Mouse (Mus musculus) intestine, postnatal 0 days (tissue): ENCODE results near the gene Slc22a15. TPM values are rescaled to one million over a fixed set of nuclear protein-coding genes. Genes with fewer than 3 reads are reported as not detected.
A peak's percentile ranks its signal among the peaks of the same experiment; 100 is the strongest.

ENCODE experiments used
- ATAC-seq: fragments of 200-750 bp; cut with Nextera tagmentation; 2 replicates; pipeline ENCODE4 v1.8.0; 2017; ENCODE audit warnings: mild to moderate bottlenecking, moderate TSS enrichment, moderate library complexity
- H3K27ac ChIP-seq: fragments of 300-500 bp; sonication (generic); 2 replicates; pipeline ENCODE4 v1.5.1; 2014; ENCODE audit warnings: mild to moderate bottlenecking, low read depth, low read length, moderate library complexity
- H3K27me3 ChIP-seq: fragments of 300-500 bp; sonication (generic); replicated peaks from 2 replicates; pipeline ENCODE4 v1.6.1; 2014; ENCODE audit warnings: low read length, mixed read lengths; ENCODE audit not compliant: control insufficient read depth, insufficient read depth
- H3K36me3 ChIP-seq: fragments of 300-500 bp; sonication (generic); 2 replicates; pipeline ENCODE4 v1.6.1; 2014; ENCODE audit warnings: mild to moderate bottlenecking, moderate library complexity; ENCODE audit not compliant: control insufficient read depth, insufficient read depth
- H3K4me1 ChIP-seq: fragments of 300-500 bp; sonication (generic); replicated peaks from 2 replicates; pipeline ENCODE4 v1.6.1; 2014; ENCODE audit warnings: antibody characterized with exemption, low read length, mixed read lengths; ENCODE audit not compliant: control insufficient read depth, insufficient read depth
- H3K4me2 ChIP-seq: fragments of 300-500 bp; sonication (generic); replicated peaks from 2 replicates; pipeline ENCODE4 v1.6.1; 2014; ENCODE audit warnings: low read depth, mild to moderate bottlenecking, moderate library complexity
- H3K4me3 ChIP-seq: fragments of 300-500 bp; sonication (generic); 2 replicates; pipeline ENCODE4 v1.5.1; 2014; ENCODE audit warnings: low read depth, low read length
- H3K9ac ChIP-seq: fragments of 300-500 bp; sonication (generic); 2 replicates; pipeline ENCODE4 v1.6.1; 2014; ENCODE audit warnings: mild to moderate bottlenecking, low read depth, low read length
- H3K9me3 ChIP-seq: fragments of 300-500 bp; sonication (generic); 2 replicates; pipeline ENCODE4 v1.6.1; 2016; ENCODE audit warnings: mixed run types; ENCODE audit not compliant: control insufficient read depth
- CTCF ChIP-seq: sonication (generic); IDR thresholded peaks from 2 replicates; pipeline ENCODE4 v1.5.1; 2016; ENCODE audit warnings: low read depth, mild to moderate bottlenecking, control low read depth, antibody characterized with exemption, moderate library complexity
- WGBS: fragments of 180-500 bp; shearing (Covaris S2); extraction: QIAGEN DNeasy Blood & Tissue Kit; methylation state at CpG from one replicate; pipeline ENCODE4 v1.1.7; 2014; 5-methylcytosine and 5-hydroxymethylcytosine counted together
- polyA plus RNA-seq: library from polyadenylated mRNA; unstranded; fragments of >200 nt; fragmentation: Nextera tagmentation; extraction: Ambion mirVana; gene quantifications from 2 replicates; pipeline ENCODE4 v1.2.1, GENCODE M21; 2015

Gene Slc22a15
- polyA plus RNA-seq, 1 experiment from 2014 or later: 5.2 TPM

DNA sequence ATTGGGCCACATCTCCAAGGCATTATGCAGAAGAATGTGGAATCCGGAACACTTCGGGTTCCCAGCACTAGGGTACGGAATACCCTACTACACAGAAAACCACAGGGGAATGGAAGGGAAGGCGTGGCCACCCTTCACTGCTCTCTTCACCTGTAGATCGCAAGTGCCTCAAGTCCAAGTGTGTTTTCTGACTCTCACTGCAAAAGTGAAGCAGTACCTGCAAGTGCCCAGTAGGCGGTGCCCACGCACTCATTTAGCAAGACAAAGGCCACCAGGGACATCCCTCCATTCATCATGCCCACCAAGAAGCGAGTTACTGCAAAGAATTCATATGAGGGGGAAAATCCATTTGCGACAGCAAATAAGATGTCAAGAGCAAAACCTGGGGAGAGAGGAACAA, 27.4 kb downstream of the Slc22a15 start:
- Histone ChIP-seq H3K27ac (no peak overlapping the region), H3K9ac (no peak overlapping the region), H3K4me3 (no peak overlapping the region), H3K27me3 (no peaks in the 10 kb centered on the region), H3K9me3 (no peaks in the 10 kb centered on the region), H3K4me1 (no peaks in the 10 kb centered on the region), H3K4me2 (no peak overlapping the region), H3K36me3 (0 out of 2 replicates have a peak, but pooled peaks cover 6% of the 10 kb centered on the region)
- 31% methylated on average over 9 of the region's 9 CpGs for WGBS
- peak; percentile 95 for TF ChIP-seq CTCF
- ATAC-seq: no peak

DNA sequence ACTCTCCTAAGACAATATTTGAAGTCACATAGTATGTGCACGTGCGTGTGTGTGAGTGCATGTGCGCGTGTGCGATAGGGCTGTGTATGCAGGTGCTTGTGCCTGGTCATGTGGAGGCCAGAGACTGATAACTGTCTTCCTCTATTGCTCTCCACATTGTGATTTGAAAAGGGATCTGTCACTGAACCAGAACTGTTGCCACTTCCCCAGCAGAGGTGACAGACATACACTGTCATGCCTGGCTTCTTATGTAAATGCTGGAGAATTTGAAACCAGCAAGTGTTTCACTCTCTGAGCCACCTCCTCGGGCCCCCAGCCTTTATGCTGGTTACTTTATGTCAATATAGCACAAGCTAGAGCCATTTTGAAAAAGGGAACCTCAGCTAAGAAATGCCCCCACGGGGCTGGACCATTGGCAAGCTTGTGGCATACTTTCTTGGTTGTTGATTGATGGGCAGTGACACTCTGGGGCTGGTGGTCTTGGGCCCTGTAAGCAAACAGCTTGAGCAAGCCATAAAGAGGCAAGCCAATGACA, 28.8 kb downstream of the Slc22a15 start:
- no peak for TF ChIP-seq CTCF
- ATAC-seq: no peak
- no peaks in the 10 kb centered on the region for H3K9me3 ChIP-seq

DNA sequence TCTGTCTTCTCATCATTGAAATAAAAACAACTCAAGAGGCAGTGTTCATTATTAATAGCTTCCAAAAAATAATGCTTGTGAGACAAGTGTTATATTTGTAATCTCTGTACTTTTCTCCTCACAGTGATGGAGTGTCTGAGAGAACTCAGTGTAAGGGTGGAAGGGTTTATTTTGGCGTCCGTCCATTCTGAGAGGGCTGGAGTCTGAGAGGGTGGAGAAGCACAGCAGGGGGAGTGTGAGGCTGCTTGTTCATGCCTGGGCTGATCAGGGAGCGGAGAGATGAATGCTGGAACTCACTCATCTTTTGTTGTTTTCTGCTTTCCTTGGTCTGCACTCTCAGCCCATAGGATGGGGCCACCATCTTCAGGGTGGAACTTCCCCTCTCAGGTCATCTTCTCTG, 38.7 kb downstream of the Slc22a15 start:
- no peak overlapping the region for H3K4me2 ChIP-seq
- H3K27me3 ChIP-seq: no peaks in the 10 kb centered on the region
- no peak for ATAC-seq
- H3K9ac ChIP-seq: no peak overlapping the region
- no peak overlapping the region for H3K4me3 ChIP-seq
- no peak overlapping the region for H3K27ac ChIP-seq
- 55% methylated on average over 3 of the region's 3 CpGs for WGBS
- peak; percentile 40 for TF ChIP-seq CTCF
- no peaks in the 10 kb centered on the region; the same call in 1 of the 2 replicates for H3K36me3 ChIP-seq
- H3K4me1 ChIP-seq: no peaks in the 10 kb centered on the region
- no peaks in the 10 kb centered on the region for H3K9me3 ChIP-seq

More for the DNA sequence above, 28.8 kb downstream of the Slc22a15 start:
- Histone ChIP-seq H3K9ac (no peak overlapping the region), H3K27me3 (no peaks in the 10 kb centered on the region), H3K36me3 (0 out of 2 replicates have a peak, but pooled peaks cover 6% of the 10 kb centered on the region), H3K4me2 (no peak overlapping the region), H3K4me3 (no peak overlapping the region), H3K4me1 (no peaks in the 10 kb centered on the region), H3K27ac (no peak overlapping the region)
- WGBS: 84% methylated on average over 7 of the region's 7 CpGs

DNA sequence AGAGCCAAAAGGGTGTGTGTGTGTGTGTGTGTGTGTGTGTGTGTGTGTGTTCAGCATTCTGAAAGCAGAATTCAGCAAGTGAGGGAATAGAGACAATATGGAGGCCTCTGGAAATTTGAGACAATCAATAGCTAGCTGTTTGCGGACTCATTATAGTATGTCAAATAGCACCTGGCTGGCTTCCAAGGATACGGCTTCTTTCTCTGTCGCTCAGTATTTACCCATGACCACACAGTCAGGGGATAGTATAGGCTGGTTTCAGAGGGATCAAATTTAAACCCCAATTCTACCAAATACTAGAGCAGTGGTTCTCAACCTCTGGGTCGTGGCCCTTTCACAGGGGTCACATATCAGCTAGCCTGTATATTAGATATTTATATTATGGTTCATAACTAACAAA, 39.2 kb downstream of the Slc22a15 start:
- Histone ChIP-seq H3K36me3 (no peaks in the 10 kb centered on the region; the same call in 1 of the 2 replicates), H3K4me1 (no peaks in the 10 kb centered on the region), H3K9ac (no peak overlapping the region), H3K4me3 (no peak overlapping the region), H3K4me2 (no peak overlapping the region), H3K27ac (no peak overlapping the region), H3K9me3 (no peaks in the 10 kb centered on the region), H3K27me3 (no peaks in the 10 kb centered on the region)
- WGBS: 38% methylated on average over 4 of the region's 4 CpGs
- no peak for ATAC-seq
- no peak for TF ChIP-seq CTCF

DNA sequence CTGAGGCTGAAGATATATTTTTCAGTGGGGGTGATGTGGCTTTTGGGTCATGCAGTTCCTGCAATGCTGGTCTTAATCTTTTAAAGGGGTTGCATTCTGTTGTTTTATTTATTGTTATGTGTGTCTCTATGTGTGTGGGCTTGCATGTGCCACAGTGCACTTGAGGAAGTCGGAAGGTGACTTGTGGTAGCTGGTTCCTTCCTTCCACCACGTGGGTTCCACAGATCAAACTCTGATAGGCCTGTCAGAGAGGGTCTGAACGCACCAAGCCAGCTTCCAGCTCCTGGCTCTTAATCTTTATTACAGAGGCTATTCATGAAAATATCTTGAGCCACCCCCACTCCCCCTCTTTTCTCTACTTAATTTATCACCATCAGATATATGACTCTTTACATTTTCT, 40.4 kb downstream of the Slc22a15 start:
- no peaks in the 10 kb centered on the region for H3K4me1 ChIP-seq
- no peak overlapping the region for H3K4me3 ChIP-seq
- ATAC-seq: no peak

DNA sequence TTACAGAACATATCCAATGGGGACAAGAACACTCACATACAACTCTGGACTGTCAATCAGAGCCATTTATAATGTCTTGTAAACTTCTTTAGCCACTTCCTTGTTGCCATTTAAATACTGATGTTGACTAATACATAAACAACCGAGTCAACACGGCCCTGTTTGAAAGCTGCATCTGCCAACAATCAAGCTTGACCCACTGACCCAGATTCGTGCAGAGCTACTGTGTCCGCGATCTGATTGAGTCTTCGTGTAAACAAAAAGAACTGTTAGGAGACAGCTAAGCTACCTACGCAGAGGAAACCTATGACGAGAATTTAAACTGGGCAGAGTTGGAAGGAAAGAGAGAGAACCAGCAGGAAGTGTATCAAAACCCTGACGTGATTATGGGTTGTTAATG, 42.5 kb downstream of the Slc22a15 start:
- Histone ChIP-seq H3K4me1 (no peaks in the 10 kb centered on the region), H3K27me3 (no peaks in the 10 kb centered on the region), H3K9ac (no peak overlapping the region), H3K4me3 (no peak overlapping the region), H3K27ac (no peak overlapping the region), H3K4me2 (no peak overlapping the region), H3K36me3 (peaks cover 4% of the 10 kb centered on the region; the same call in 1 of the 2 replicates), H3K9me3 (no peaks in the 10 kb centered on the region)
- no peak for TF ChIP-seq CTCF
- 45% methylated on average over 9 of the region's 9 CpGs for WGBS
- ATAC-seq: no peak

More for the DNA sequence above, 40.4 kb downstream of the Slc22a15 start:
- Histone ChIP-seq H3K36me3 (no peaks in the 10 kb centered on the region; the same call in 1 of the 2 replicates), H3K27ac (no peak overlapping the region), H3K9me3 (no peaks in the 10 kb centered on the region), H3K27me3 (no peaks in the 10 kb centered on the region), H3K9ac (no peak overlapping the region), H3K4me2 (no peak overlapping the region)
- TF ChIP-seq CTCF: no peak
- WGBS: 43% methylated on average over 3 of the region's 3 CpGs

DNA sequence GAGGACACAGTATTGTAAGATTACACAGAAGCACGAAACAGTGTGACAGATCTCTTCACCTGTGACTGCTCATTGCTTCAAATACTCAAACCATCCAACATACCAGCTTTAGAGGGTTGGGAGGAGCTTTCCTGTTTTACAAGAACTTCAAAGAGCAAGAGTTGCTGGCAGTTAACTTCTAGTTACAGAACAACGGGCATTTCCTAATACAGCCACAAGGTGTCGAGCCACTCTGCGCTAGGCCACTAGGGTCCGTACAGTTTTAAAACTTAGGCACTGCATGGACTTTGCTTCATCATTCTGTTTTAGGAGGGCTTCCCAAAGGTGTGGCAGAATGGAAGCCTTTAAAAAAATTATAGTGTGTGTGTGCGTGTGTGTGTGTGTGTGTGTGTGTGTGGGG, 43.4 kb downstream of the Slc22a15 start:
- TF ChIP-seq CTCF: peak; percentile 65
- Histone ChIP-seq H3K4me2 (no peak overlapping the region), H3K9me3 (no peaks in the 10 kb centered on the region), H3K4me1 (no peaks in the 10 kb centered on the region), H3K4me3 (no peak overlapping the region), H3K27me3 (no peaks in the 10 kb centered on the region), H3K36me3 (peaks cover 7% of the 10 kb centered on the region; the same call in 1 of the 2 replicates), H3K27ac (no peak overlapping the region), H3K9ac (no peak overlapping the region)
- ATAC-seq: no peak
- WGBS: 73% methylated on average over 6 of the region's 6 CpGs
